Mouse (Mus musculus) hindbrain, postnatal 0 days (tissue): ENCODE measurements around the gene Inpp4a. TPM values are rescaled to one million over a fixed set of nuclear protein-coding genes. Genes with fewer than 3 reads are reported as not detected.

ENCODE experiments used
- ATAC-seq: fragments of 200-750 bp; cut with Nextera tagmentation; 2 replicates; pipeline ENCODE4 v1.8.0; 2017; ENCODE audit warnings: mild to moderate bottlenecking, moderate TSS enrichment, moderate library complexity
- DNase-seq: peaks from one replicate; pipeline ENCODE4 v3.0.0-alpha.2; 2015; ENCODE audit warnings: low spot score
- H3K27ac ChIP-seq: fragments of 300-500 bp; sonication (generic); 2 replicates; pipeline ENCODE4 v1.5.1; 2014; ENCODE audit warnings: mild to moderate bottlenecking
- H3K27me3 ChIP-seq: fragments of 300-500 bp; sonication (generic); 2 replicates; pipeline ENCODE4 v1.6.1; 2014; ENCODE audit warnings: low read length, mixed read lengths; ENCODE audit not compliant: insufficient read depth
- H3K36me3 ChIP-seq: fragments of 300-500 bp; sonication (generic); 2 replicates; pipeline ENCODE4 v1.6.1; 2014; ENCODE audit warnings: low read length, mixed read lengths; ENCODE audit not compliant: insufficient read depth
- H3K4me1 ChIP-seq: fragments of 300-500 bp; sonication (generic); 2 replicates; pipeline ENCODE4 v1.6.1; 2014; ENCODE audit warnings: antibody characterized with exemption, low read length, mixed read lengths; ENCODE audit not compliant: insufficient read depth
- H3K4me2 ChIP-seq: fragments of 300-500 bp; sonication (generic); 2 replicates; pipeline ENCODE4 v1.6.1; 2014; ENCODE audit warnings: low read depth, mild to moderate bottlenecking, low read length, moderate library complexity, mixed read lengths
- H3K4me3 ChIP-seq: fragments of 300-500 bp; sonication (generic); 2 replicates; pipeline ENCODE4 v1.5.1; 2014; ENCODE audit warnings: low read length
- H3K9ac ChIP-seq: fragments of 300-500 bp; sonication (generic); replicated peaks from 2 replicates; pipeline ENCODE4 v1.6.1; 2014; ENCODE audit warnings: mild to moderate bottlenecking, low read length, moderate library complexity, mixed read lengths
- H3K9me3 ChIP-seq: fragments of 300-500 bp; sonication (generic); 2 replicates; pipeline ENCODE4 v1.6.1; 2016; ENCODE audit warnings: low read length, mixed read lengths
- CTCF ChIP-seq: IDR thresholded peaks from 2 replicates; pipeline ENCODE4 v1.5.1; 2016; ENCODE audit warnings: antibody characterized with exemption, control low read depth, low read depth
- WGBS: fragments of 180-500 bp; shearing (Covaris S2); extraction: QIAGEN DNeasy Blood & Tissue Kit; methylation state at CpG from one replicate; pipeline ENCODE4 v1.1.7; 2014; 5-methylcytosine and 5-hydroxymethylcytosine counted together
- polyA plus RNA-seq: library from polyadenylated mRNA; unstranded; fragments of >200 nt; fragmentation: Nextera tagmentation; extraction: Ambion mirVana; gene quantifications from 2 replicates; pipeline ENCODE4 v1.2.1, GENCODE M21; 2015
- total RNA-seq: library from RNA; depleted of rRNA; stranded (reverse); fragments of >200 nt; gene quantifications from 2 replicates; pipeline ENCODE4 v1.2.3, GENCODE M21; 2014

The Inpp4a gene
- total and polyA plus RNA-seq, 2 experiments from 2014 or later: 53.6 to 82.5 TPM

DNA sequence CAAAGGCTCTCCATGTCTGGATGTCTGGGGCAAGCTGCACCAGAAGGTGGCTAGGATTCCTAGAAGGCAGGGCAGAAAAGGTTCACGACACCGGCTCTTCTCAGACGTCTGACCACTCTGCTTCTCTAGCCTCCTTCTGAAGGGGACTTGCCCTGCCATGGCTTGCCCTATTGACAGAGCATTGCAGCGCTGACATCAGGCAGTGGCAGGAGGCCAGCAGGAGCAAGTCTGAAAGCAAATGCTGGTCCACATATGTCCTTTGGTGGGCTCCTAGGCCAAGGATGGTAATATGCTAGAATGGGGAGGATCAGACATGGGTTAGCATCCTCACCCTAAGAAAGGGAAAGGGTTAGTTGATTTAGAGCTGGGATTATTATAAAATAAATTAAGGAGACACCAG, 30.2 kb downstream of the Inpp4a start:
- H3K27me3 ChIP-seq: no peaks in the 10 kb centered on the region
- H3K36me3 ChIP-seq: no peaks in the 10 kb centered on the region
- H3K4me1 ChIP-seq: peaks cover 13% of the 10 kb centered on the region
- no peak overlapping the region for H3K4me3 ChIP-seq
- 90% methylated on average over 4 of the region's 4 CpGs for WGBS
- H3K4me2 ChIP-seq: no peak overlapping the region
- ATAC-seq (no peak), DNase-seq (no peak)
- no peak for TF ChIP-seq CTCF
- no peaks in the 10 kb centered on the region for H3K9me3 ChIP-seq
- no peak overlapping the region; the same call in 1 of the 2 replicates for H3K27ac ChIP-seq
- no peak overlapping the region for H3K9ac ChIP-seq

DNA sequence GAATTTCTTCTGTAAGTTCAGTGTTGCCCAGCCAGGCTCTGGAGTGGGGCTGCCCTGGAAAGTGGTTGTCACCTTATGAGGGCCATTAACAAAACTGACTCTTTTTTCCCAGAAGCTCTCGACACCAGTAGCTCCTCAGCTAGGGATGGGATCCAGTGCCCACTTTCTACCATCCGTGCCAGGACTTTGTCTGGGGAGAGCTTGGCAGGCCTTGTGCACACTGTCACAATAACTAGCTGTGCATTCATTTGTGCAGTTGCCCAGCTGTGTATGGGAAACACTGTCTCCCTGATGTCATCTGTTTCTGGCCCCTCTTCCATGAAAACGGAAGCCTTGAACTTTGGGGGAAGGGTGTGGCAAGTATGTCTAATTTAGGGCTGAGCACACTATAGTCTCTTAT, 33.1 kb downstream of the Inpp4a start:
- H3K27ac ChIP-seq: peak overlapping the region; percentile 41; the same call in 1 of the 2 replicates
- H3K4me3 ChIP-seq: no peak overlapping the region
- DNase-seq (peak; percentile 71), ATAC-seq (peak; percentile 69; the same call in 1 of the 2 replicates)
- H3K4me1 ChIP-seq: peaks cover 13% of the 10 kb centered on the region
- H3K4me2 ChIP-seq: no peak overlapping the region
- H3K9ac ChIP-seq: no peak overlapping the region
- no peaks in the 10 kb centered on the region for H3K27me3 ChIP-seq
- whole genome bisulfite sequencing: 33% methylated on average over 3 of the region's 3 CpGs
- no peaks in the 10 kb centered on the region for H3K9me3 ChIP-seq
- no peaks in the 10 kb centered on the region for H3K36me3 ChIP-seq
- TF ChIP-seq CTCF: no peak

DNA sequence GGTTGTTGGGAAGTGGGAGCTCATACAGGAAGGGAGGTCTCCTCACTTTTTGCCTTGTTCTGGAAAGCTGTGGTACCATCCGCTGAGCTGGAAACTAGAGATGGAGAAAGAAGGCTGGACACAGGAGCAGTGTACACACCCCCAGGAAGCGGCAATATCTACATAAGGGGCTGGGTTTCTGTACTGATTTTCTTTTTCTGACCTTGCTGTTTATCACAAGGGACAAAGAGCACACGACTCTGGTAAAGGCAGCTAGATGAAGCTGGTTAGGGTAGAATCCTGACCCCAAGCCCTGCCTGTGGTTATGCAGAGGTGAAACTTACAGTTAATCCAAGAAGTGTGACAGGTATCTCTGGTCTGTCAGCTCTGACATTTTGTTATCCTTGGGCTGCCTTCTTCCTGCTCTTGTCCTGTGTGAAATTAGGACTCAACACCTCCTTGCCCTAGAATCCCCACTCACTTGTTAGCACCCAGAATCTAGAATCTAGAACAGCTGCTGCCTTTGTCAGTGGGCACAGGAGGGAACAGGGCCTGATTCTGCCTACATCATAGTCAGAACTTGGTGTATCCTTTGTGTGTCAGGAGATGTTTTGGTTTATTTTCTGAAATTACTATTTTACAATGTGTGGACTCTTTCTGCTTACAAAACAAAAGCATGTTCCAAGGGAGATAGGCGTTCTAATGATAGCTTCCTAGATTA, 34.2 kb downstream of the Inpp4a start:
- no peak for DNase-seq
- no peaks in the 10 kb centered on the region for H3K36me3 ChIP-seq
- no peak for TF ChIP-seq CTCF
- H3K9me3 ChIP-seq: no peaks in the 10 kb centered on the region
- H3K4me2 ChIP-seq: no peak overlapping the region
- 88% methylated on average over 4 of the region's 4 CpGs for WGBS
- H3K4me1 ChIP-seq: peaks cover 13% of the 10 kb centered on the region
- H3K27ac ChIP-seq: no peak overlapping the region
- H3K9ac ChIP-seq: no peak overlapping the region
- ATAC-seq: no peak
- H3K27me3 ChIP-seq: no peaks in the 10 kb centered on the region
- no peak overlapping the region for H3K4me3 ChIP-seq

DNA sequence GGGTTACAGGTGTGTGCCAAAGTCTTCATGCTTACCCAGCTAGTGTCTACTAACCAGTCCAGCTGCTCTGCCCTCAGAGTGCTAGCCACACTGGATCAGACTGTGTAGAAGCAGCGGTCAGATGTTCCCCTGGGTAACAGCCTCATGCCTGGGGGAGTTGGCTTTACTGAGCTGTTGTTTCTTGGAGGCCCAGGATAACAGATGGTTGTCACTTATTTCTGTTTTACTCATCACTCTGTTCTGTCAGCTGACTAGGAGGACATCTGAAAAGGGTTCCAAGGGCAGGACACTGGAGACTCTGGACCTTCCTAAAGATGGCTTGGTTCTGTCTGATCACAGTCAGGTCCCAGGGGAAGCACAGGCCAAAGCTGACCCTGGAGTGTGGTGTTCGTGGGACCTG, 36.4 kb downstream of the Inpp4a start:
- H3K4me1 ChIP-seq: peaks cover 13% of the 10 kb centered on the region
- 75% methylated on average over 2 of the region's 2 CpGs for WGBS
- H3K27ac ChIP-seq: no peak overlapping the region
- no peaks in the 10 kb centered on the region for H3K27me3 ChIP-seq
- H3K9ac ChIP-seq: no peak overlapping the region
- no peaks in the 10 kb centered on the region for H3K9me3 ChIP-seq
- DNase-seq (no peak), ATAC-seq (no peak)
- no peak overlapping the region for H3K4me2 ChIP-seq
- no peak overlapping the region for H3K4me3 ChIP-seq
- TF ChIP-seq CTCF: no peak
- H3K36me3 ChIP-seq: no peaks in the 10 kb centered on the region

DNA sequence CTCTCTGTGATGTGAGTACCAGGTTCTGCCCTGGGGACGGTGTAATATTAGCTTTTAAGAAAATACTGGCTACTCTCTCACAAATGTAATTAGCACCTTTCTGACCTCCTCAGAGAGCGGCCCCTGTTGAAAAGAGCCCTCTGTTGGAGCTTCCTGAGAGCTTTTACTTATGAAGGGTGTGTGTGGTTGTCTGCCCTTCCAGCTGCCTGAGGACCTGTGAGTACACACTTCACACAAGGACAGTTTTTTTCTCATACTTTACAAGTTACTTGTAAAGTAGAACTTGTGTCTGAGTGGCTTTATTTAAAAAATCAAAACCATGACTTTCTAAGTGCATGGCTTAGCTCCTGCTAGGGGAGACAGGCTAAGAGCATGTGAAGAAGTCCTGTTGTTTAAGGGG, 37.1 kb downstream of the Inpp4a start:
- DNase-seq: no peak
- Histone ChIP-seq H3K27me3 (no peaks in the 10 kb centered on the region), H3K36me3 (no peaks in the 10 kb centered on the region), H3K4me3 (no peak overlapping the region), H3K4me1 (peaks cover 11% of the 10 kb centered on the region), H3K9ac (no peak overlapping the region), H3K4me2 (no peak overlapping the region), H3K9me3 (no peaks in the 10 kb centered on the region), H3K27ac (no peak overlapping the region)
- TF ChIP-seq CTCF: no peak
- WGBS: 70% methylated on average over 2 of the region's 2 CpGs
- no peak for ATAC-seq

DNA sequence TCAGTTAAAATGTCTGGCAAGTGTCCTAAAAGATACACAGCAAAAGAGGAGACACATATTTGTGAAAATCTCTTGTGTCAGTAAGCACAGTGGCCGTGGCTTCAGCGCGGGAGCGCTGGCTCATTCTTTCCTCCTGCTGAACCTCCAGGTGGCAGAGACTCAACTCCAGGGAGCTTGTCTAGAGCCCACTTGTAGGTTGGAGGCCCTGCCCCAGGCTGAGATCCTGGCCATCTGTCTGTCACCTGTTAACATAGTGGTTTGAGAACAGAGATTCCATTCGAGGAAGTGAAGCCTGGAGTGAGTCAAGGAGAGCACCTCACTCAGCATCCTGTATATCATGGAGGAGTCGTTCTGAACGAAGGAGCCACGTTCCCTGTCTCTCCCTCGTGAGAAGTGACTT, 37.6 kb downstream of the Inpp4a start:
- Histone ChIP-seq H3K4me3 (no peak overlapping the region), H3K9ac (no peak overlapping the region), H3K9me3 (no peaks in the 10 kb centered on the region), H3K36me3 (no peaks in the 10 kb centered on the region), H3K4me2 (no peak overlapping the region), H3K27me3 (no peaks in the 10 kb centered on the region), H3K27ac (no peak overlapping the region), H3K4me1 (peaks cover 7% of the 10 kb centered on the region; the same call in 1 of the 2 replicates)
- 71% methylated on average over 9 of the region's 9 CpGs for WGBS
- ATAC-seq: no peak
- no peak for DNase-seq
- no peak for TF ChIP-seq CTCF

DNA sequence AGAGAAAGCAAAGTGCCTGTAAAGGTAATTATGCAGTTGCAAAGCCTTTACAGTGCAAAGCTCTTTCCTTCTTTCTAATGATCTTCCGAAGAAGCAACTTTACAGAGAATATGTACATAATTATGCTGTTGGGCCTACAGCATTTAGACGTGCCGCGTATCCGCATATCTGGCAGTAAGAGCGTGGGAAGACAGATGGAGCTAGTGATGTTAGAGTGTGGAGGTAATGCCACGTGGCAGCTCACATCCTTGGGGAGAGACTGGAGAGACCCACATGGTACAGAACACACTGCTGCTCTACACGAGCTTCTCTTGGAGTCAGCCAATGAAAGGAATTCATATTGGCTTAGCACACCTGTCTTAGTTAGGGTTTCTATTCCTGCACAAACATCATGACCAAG, 39.5 kb downstream of the Inpp4a start:
- H3K27ac ChIP-seq: no peak overlapping the region
- 71% methylated on average over 8 of the region's 8 CpGs for WGBS
- H3K4me3 ChIP-seq: no peak overlapping the region
- no peak overlapping the region for H3K9ac ChIP-seq
- DNase-seq: no peak
- no peaks in the 10 kb centered on the region for H3K9me3 ChIP-seq
- H3K27me3 ChIP-seq: no peaks in the 10 kb centered on the region
- H3K4me1 ChIP-seq: no peaks in the 10 kb centered on the region
- no peak for TF ChIP-seq CTCF
- no peak for ATAC-seq
- H3K36me3 ChIP-seq: no peaks in the 10 kb centered on the region
- H3K4me2 ChIP-seq: no peak overlapping the region
